Mouse (Mus musculus): ENCODE data around the gene Dennd2d.

DNA sequence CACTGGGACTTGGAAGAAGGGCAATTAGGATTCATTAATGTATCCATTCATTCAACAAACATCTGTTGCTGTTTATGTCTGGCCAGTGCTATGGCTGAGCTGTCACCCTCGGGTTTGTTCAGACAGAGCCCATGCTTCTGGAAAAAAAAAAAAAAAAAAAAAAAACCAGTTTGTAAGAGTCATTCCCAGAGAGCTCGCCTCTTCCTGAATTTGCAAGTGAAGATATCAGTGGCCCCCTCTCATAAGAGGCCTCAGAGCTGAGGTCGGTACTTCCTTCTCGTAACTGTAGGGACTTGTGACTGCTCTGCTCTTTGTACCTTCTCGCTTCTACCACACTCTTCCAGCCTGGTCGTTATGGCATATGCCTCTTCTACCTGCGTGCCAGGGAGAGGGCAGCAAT lies 1.1 kb downstream of the Dennd2d start:
- TF ChIP-seq POLR2A (IDR thresholded peaks at IDR 0.05; ENCODE audit: extremely low read depth, insufficient read depth, low read length) (no peak), CTCF (IDR thresholded peaks at IDR 0.05; ENCODE audit: extremely low read depth, insufficient read depth, low read length) (no peak)

Measured in cortical plate, adult 2 months (tissue).